Mouse (Mus musculus) limb, embryonic 10.5 days (tissue): ENCODE measurements at regions not wholly inside any gene's neighbourhood (a gene's known extent, or its start where the extent isn't known, plus 50 kb on each side); places are given as distances from the start of the nearest gene placed in this dataset.

Experiments
- DNase-seq: peaks from one replicate; pipeline ENCODE4 v3.0.0-alpha.2; 2017; ENCODE audit warnings: low spot score
- H3K27ac ChIP-seq: fragments of 300-500 bp; sonication (generic); 2 replicates; pipeline ENCODE4 v1.5.1; 2016; ENCODE audit warnings: mild to moderate bottlenecking
- H3K27me3 ChIP-seq: fragments of 300-500 bp; sonication (generic); 2 replicates; pipeline ENCODE4 v1.6.1; 2016; ENCODE audit warnings: low read depth, mild to moderate bottlenecking; ENCODE audit not compliant: poor library complexity, severe bottlenecking
- H3K36me3 ChIP-seq: fragments of 300-500 bp; sonication (generic); 2 replicates; pipeline ENCODE4 v1.6.1; 2016; ENCODE audit warnings: mild to moderate bottlenecking, moderate library complexity
- H3K4me1 ChIP-seq: fragments of 300-500 bp; sonication (generic); 2 replicates; pipeline ENCODE4 v1.6.1; 2016
- H3K4me3 ChIP-seq: fragments of 300-500 bp; sonication (generic); 2 replicates; pipeline ENCODE4 v1.5.1; 2016; ENCODE audit warnings: mild to moderate bottlenecking, moderate library complexity
- H3K9me3 ChIP-seq: fragments of 300-500 bp; sonication (generic); replicated peaks from 2 replicates; pipeline ENCODE4 v1.6.1; 2016; ENCODE audit warnings: mild to moderate bottlenecking
- WGBS: fragments of 180-500 bp; shearing (Covaris S2); methylation state at CpG from one replicate; pipeline ENCODE4 v1.1.7; 2016; 5-methylcytosine and 5-hydroxymethylcytosine counted together

- peak overlapping the region; percentile 36; the same call in 1 of the 2 replicates for H3K27ac ChIP-seq
- H3K9me3 ChIP-seq = no peaks in the 10 kb centered on the region
- H3K36me3 ChIP-seq = no peaks in the 10 kb centered on the region
- peak; percentile 47 for DNase-seq
- H3K27me3 ChIP-seq = 0 out of 2 replicates have a peak, but pooled peaks cover 4% of the 10 kb centered on the region
- 10% methylated on average over 2 of the region's 2 CpGs for WGBS
- no peak overlapping the region for H3K4me3 ChIP-seq
- H3K4me1 ChIP-seq = peaks cover 19% of the 10 kb centered on the region
These were observed 50.3 kb downstream of the Gm10192 start for GRCm38 (mm10) chr4:97132650-97133049.

DNA sequence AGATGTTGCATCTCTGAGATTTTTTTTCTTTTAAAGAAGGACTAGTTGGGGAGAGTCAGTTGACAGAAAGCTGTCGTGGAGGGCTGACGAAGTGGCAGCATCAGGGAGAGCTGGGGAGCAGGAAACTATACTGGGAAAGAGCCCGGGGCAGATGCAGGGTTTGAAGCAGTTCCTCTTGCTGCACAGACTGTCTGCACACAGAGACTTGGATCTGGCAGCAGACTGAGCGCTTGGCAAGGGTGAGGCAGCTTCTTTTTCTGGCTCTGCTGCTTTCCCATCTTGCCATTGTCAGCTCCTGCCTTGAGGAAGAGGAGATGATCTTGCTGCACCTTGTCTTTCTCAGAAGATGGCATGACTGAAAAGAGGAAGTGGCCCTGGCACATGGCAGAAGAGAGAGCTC lies 55.2 kb downstream of the Gm10192 start:
- no peak overlapping the region for H3K27ac ChIP-seq
- 0 out of 2 replicates have a peak, but pooled peaks cover 4% of the 10 kb centered on the region for H3K27me3 ChIP-seq
- no peak for DNase-seq
- no peak overlapping the region for H3K4me3 ChIP-seq
- WGBS = 73% methylated on average over 4 of the region's 4 CpGs
- H3K9me3 ChIP-seq = no peaks in the 10 kb centered on the region
- no peaks in the 10 kb centered on the region for H3K36me3 ChIP-seq
- peaks cover 12% of the 10 kb centered on the region for H3K4me1 ChIP-seq

DNA sequence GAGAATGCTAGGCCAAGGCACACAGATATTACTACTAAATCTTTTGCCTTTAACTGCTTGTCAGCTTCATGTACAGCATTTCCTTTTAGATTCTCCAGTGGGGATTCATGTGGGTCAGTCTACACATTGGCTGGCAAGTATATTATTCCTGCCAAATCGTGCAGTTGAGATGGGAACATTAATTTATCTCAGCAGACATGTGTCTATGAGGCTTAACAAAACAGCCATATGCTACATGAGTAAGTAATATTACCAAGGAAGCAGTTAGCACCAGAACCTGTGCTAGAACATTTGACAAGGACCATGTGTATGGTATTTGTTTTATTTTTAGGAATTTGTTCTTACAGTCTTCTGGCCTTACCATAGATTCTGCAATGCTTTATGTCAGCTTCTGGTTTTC lies 59.1 kb downstream of the Gm10192 start:
- 0 out of 2 replicates have a peak, but pooled peaks cover 4% of the 10 kb centered on the region for H3K27me3 ChIP-seq
- no peaks in the 10 kb centered on the region for H3K9me3 ChIP-seq
- H3K27ac ChIP-seq = no peak overlapping the region
- H3K4me3 ChIP-seq = no peak overlapping the region
- DNase-seq = no peak
- no peaks in the 10 kb centered on the region for H3K4me1 ChIP-seq
- H3K36me3 ChIP-seq = no peaks in the 10 kb centered on the region
- WGBS = 79% methylated on average over 1 of the region's 1 CpGs

GRCm38 (mm10) chr4:97121952-97122351 lies 61.0 kb downstream of the Gm10192 start:
- Histone ChIP-seq H3K27ac (no peak overlapping the region), H3K36me3 (no peaks in the 10 kb centered on the region), H3K4me1 (no peaks in the 10 kb centered on the region), H3K9me3 (no peaks in the 10 kb centered on the region), H3K27me3 (no peaks in the 10 kb centered on the region), H3K4me3 (no peak overlapping the region)
- DNase-seq = no peak
- 89% methylated on average over 2 of the region's 2 CpGs for WGBS

GRCm38 (mm10) chr4:97119459-97119858 lies 63.5 kb downstream of the Gm10192 start:
- no peaks in the 10 kb centered on the region for H3K9me3 ChIP-seq
- H3K27me3 ChIP-seq = no peaks in the 10 kb centered on the region
- H3K36me3 ChIP-seq = no peaks in the 10 kb centered on the region
- H3K4me1 ChIP-seq = no peaks in the 10 kb centered on the region
- DNase-seq = no peak
- H3K4me3 ChIP-seq = no peak overlapping the region
- 92% methylated on average over 2 of the region's 2 CpGs for WGBS
- no peak overlapping the region for H3K27ac ChIP-seq

- Histone ChIP-seq H3K27me3 (no peaks in the 10 kb centered on the region), H3K4me1 (no peaks in the 10 kb centered on the region), H3K36me3 (no peaks in the 10 kb centered on the region), H3K27ac (no peak overlapping the region), H3K4me3 (no peak overlapping the region), H3K9me3 (no peaks in the 10 kb centered on the region)
- WGBS = 97% methylated on average over 1 of the region's 1 CpGs
- DNase-seq = no peak
These were observed 66.0 kb downstream of the Gm10192 start for GRCm38 (mm10) chr4:97117016-97117415.

DNA sequence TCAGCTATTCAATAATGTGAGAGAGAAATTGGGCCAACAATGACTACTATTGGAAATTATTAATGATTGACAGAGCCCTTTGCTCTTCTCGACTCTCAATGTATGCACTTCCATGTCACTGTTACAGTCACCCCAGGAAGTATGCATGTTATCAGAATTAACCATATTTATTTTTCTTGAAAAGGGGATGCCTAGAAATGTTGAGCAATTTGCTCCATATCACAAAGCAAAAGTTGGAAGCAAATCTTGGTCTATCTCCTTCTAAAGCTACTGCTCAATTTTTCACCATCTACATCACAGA lies 80.3 kb downstream of the Gm10192 start:
- no peak overlapping the region for H3K27ac ChIP-seq
- no peaks in the 10 kb centered on the region for H3K27me3 ChIP-seq
- no peaks in the 10 kb centered on the region for H3K36me3 ChIP-seq
- no peaks in the 10 kb centered on the region for H3K9me3 ChIP-seq
- H3K4me1 ChIP-seq = no peaks in the 10 kb centered on the region
- H3K4me3 ChIP-seq = no peak overlapping the region
- DNase-seq = no peak
- 88% methylated on average over 1 of the region's 1 CpGs for WGBS

DNA sequence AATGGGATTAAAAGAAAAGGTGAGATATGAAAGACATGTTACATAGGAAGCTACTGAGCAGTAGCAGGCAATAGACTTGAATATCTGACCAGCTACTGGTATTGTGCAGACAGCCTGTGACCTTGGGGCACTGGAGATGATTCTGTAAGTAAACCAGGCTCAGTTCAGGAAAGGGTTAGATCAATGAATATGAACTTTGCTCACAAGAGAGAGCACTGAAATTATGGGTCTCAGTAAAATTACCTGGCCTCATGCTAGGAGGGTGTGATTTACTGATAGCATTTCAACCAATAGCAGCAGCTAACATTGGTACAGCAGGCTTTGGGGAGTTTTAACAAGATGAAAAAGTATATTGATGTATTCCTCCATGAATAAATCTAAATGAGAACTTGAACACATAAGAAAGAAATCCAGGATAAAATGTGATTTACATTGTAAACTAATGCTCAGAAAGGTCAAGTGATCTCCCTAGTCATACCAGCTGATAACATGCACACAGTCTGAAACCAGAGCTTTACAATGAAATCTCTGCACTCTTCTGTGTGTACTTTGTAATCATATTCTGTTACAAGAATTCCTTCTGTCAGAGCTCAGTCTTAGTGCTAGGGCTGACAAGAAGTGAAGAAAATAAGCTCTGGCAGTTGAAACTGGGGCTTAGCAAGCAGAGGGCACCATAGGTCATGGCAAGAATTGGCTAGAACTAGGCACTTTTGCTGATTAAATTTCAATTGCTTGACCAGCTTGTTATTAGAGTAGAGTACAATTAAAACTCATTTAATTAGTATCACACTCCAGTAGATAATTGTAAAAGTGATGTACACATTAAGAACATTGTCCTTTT lies 80.8 kb downstream of the Gm10192 start:
- no peak overlapping the region for H3K27ac ChIP-seq
- no peaks in the 10 kb centered on the region for H3K27me3 ChIP-seq
- no peaks in the 10 kb centered on the region for H3K4me1 ChIP-seq
- no peaks in the 10 kb centered on the region for H3K36me3 ChIP-seq
- H3K4me3 ChIP-seq = no peak overlapping the region
- no peaks in the 10 kb centered on the region for H3K9me3 ChIP-seq
- no peak for DNase-seq

DNA sequence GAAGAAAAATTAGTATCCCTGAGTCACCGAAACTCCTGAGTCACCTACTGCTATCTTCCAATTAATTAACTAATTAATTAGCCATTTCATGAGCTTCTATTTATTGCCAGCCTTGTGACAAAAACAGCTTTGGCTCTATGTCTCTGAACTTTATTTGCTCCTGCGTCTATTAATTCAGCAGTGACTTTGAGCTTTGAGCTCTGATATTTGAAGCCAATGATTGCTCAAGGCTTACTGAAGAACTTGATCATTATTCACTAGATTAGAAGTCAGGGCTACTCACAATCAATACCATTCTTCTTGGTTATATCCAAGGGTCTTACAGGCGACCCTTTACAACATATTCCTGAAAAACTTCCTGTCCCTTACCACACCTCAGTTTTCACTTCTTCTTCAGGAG lies 83.2 kb downstream of the Gm10192 start:
- H3K27ac ChIP-seq = no peak overlapping the region
- DNase-seq = no peak
- whole genome bisulfite sequencing = 78% methylated on average over 3 of the region's 3 CpGs
- no peaks in the 10 kb centered on the region for H3K9me3 ChIP-seq
- H3K27me3 ChIP-seq = no peaks in the 10 kb centered on the region
- H3K4me3 ChIP-seq = no peak overlapping the region
- no peaks in the 10 kb centered on the region for H3K36me3 ChIP-seq
- H3K4me1 ChIP-seq = no peaks in the 10 kb centered on the region

DNA sequence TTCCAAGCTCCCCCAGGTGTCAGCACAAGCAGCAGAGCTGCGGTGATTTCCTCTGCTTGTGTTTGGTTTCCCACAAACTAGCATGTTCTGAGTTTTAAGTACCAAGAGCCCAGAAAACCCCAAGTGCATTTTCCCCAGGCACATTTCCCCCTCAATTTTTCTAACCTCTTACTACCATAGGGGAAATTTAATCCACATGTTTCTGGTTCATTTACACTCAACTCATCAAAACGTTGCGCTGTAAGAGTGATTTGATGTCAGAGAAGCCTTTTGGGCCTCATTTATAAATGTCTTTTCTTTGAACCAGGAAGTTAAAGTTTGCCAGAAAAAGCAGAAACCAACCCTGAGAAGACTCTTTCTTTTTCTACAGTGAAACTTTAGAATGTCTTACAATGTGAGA lies 89.4 kb downstream of the Gm10192 start:
- Histone ChIP-seq H3K27me3 (no peaks in the 10 kb centered on the region), H3K4me3 (no peak overlapping the region), H3K9me3 (no peaks in the 10 kb centered on the region), H3K27ac (no peak overlapping the region), H3K36me3 (no peaks in the 10 kb centered on the region), H3K4me1 (no peaks in the 10 kb centered on the region)
- 64% methylated on average over 3 of the region's 3 CpGs for WGBS
- no peak for DNase-seq

DNA sequence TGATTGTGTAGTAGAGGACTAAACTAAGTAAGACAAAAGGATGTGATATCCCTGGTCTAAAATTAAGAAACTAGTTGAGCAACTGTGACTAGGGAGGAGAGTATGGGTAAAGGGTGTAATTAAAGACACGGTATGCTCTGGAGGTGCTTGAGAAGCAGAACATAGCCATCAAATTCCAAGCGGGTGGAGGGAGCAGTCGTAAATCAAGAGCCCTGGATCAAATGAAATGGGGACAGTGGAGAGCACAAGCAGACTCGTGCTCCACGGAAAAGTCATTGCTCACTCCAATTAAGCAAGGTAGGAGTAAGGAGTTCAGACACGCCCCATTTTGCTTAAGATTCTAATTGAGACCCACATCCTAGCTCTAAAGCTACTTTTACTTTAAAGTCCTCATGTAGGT lies 132.2 kb downstream of the Gm10192 start:
- Histone ChIP-seq H3K4me3 (no peak overlapping the region), H3K27me3 (no peaks in the 10 kb centered on the region), H3K9me3 (no peaks in the 10 kb centered on the region), H3K36me3 (no peaks in the 10 kb centered on the region), H3K27ac (no peak overlapping the region), H3K4me1 (peaks cover 25% of the 10 kb centered on the region)
- peak; percentile 30 for DNase-seq
- WGBS = 41% methylated on average over 6 of the region's 6 CpGs

DNA sequence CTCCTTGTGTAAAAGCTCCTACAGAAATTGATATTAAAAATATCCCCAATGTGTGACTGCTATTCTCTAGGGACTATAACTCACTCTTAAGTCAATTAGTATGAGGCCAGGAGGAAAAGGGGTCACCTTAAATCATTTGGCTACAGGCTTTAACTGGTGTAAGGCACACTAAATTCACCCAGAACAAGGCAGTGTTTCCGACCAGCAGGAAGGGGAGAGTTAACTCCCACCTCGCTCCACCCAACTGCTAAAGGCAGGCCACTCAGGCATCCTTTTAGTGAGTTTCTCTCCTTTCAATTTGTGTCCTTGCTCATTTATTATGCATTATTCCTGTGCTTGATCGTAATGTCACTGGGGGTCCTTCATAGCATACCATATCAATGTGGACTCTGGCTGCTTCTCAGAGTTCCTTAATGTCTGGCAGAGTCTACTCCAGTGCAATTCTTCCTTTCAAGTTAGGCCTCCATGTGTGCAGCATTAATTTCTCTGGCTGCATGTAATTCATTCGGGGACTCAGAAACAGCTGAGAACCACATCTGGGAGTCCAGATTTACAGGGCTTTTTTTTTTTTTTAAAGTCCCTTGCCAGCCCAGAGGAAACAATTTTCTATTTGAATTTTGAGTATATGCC lies 133.8 kb downstream of the Gm10192 start:
- WGBS = 35% methylated on average over 4 of the region's 4 CpGs
- no peaks in the 10 kb centered on the region for H3K9me3 ChIP-seq
- peaks cover 25% of the 10 kb centered on the region for H3K4me1 ChIP-seq
- no peaks in the 10 kb centered on the region for H3K36me3 ChIP-seq
- peak; percentile 35 for DNase-seq
- no peak overlapping the region for H3K4me3 ChIP-seq
- 0 out of 2 replicates have a peak overlapping the region, but pooled peaks have one; percentile 10 for H3K27ac ChIP-seq
- H3K27me3 ChIP-seq = no peaks in the 10 kb centered on the region

DNA sequence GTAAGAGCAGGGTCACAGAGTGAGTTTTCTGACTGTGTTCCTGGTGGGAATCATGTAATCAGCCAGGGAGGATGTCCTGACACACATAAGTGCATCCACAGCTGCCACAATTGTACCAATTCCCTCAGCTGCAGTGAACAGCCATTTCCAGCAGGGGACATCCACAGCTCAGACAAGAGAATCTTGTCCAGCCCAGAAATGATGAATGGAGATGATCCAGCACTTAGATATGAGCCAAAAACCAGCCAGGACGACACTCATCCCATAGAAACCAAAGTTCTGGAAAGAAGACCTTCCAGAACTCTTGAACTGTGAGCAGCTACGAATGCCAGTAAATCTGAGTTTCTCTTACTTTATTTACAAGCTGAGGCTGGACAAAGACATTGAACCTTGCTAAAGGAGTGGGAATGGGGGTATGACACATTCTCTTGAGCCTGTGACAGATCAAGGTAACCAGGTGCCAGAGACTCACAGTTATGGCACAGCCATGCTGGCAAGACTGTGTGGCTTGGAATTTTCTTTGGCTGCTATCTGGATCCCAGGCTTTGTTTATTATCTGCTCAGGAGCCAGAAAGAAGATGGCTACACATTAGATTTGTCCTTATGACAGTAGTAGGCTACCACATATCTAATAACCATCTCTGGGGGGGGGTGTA lies 145.1 kb downstream of the Gm10192 start:
- Histone ChIP-seq H3K36me3 (no peaks in the 10 kb centered on the region), H3K4me3 (no peak overlapping the region), H3K27ac (no peak overlapping the region), H3K27me3 (no peaks in the 10 kb centered on the region), H3K4me1 (no peaks in the 10 kb centered on the region), H3K9me3 (no peaks in the 10 kb centered on the region)
- WGBS = 57% methylated on average over 2 of the region's 2 CpGs
- peak; percentile 31 for DNase-seq
